Mouse (Mus musculus) cerebellum, adult 9-10 months (tissue): ENCODE results near the gene Dis3l2.

Experiments used
- DNase-seq: peaks from one replicate; pipeline ENCODE4 v3.0.0; 2022

Dis3l2 gene

GRCm38 (mm10) chr1:86703300-86703964 is at the start of gene Dis3l2:
Dis3l2 (plus strand) TSS chr1:86703808.
- DNase-seq: peak; percentile 81

- no peak for DNase-seq
These were observed 46.5 kb upstream of the Dis3l2 start for GRCm38 (mm10) chr1:86657071-86657470.

DNA sequence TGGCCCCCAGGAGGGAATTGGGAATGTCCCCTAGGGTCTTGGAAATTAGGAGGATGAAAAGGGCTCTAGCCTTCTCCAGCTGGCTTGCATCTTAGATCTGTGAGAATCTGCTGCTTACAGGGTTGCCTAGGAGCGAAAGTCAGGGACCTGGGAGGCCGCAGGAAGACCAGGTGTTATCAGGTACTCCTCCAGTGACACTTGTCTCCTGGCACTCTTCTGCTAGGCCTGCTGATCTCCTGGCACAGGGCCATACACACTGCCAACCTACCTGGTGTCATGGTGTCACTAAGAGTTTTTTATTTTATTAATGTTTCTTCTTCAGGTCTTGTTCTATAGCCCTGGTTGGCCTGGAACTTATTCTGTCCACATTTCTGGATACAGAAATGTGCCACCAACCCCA is 38.5 kb upstream of the Dis3l2 start:
- DNase-seq: no peak

DNA sequence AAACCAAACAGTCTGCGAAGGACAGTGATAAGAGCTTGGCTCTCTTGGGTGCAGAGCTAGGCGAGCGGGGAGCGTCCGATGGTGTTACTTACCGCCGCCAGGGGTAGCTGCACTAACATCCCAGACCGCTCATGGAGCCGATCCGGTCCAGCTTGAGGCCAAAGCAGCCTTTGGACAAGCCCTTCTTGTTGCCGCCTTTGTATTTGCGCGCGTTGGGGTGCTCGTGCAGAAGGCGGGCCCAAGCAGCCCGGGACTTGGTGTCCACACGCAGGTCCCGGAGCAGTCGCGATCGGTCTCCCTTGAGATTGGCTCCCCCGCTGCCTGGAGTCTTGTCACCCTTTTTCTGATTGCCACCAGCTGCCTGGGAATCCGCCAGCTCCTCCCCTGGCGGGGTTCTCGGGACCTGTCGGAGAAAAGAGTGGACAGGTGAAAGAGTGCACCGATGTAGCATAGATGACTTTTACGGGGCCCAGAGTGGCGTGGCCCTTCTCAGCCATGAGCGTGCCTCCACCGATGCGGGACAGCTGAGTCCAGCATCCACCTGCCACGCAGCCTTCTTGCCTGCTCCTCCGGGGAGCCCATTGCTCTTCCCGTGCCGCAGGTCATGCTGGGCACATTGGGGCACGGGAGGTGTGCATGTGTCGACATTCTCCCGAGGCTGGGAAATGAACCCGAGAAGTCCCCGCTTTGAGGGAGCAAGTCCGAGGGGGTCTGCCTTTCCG is 33.9 kb upstream of the Dis3l2 start:
- DNase-seq: peak; percentile 61

- peak; percentile 44 for DNase-seq
These were observed 33.1 kb upstream of the Dis3l2 start, which contains the start of gene Nppc for GRCm38 (mm10) chr1:86670279-86671038. Nppc (minus strand) TSS chr1:86670571.

GRCm38 (mm10) chr1:86674385-86674784 is 29.2 kb upstream of the Dis3l2 start:
- DNase-seq: no peak

GRCm38 (mm10) chr1:86675126-86675525 is 28.5 kb upstream of the Dis3l2 start:
- DNase-seq: no peak

DNA sequence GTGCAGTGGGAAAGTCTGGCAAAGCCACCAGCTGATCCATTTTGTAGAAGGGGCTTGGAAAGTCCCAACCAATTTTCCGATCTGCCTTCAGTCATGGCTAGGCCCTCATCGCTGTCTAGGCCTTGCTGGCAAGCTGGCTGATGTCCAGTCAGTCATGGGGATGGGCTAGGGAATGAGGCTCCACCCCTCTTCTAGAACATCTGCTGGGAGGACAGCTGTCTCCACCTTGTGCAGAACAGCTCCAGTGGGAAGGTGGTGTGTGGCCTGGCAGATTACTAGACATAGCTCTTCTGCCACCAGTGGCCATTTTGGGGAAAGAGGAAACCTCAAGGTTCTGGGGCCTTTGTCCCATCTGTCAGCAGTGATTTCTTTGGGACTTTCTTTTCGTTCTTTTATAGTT is 26.0 kb upstream of the Dis3l2 start:
- no peak for DNase-seq

- no peak for DNase-seq
These were observed 24.9 kb upstream of the Dis3l2 start for GRCm38 (mm10) chr1:86678667-86679066.

GRCm38 (mm10) chr1:86687236-86687635 is 16.4 kb upstream of the Dis3l2 start:
- DNase-seq: no peak

DNA sequence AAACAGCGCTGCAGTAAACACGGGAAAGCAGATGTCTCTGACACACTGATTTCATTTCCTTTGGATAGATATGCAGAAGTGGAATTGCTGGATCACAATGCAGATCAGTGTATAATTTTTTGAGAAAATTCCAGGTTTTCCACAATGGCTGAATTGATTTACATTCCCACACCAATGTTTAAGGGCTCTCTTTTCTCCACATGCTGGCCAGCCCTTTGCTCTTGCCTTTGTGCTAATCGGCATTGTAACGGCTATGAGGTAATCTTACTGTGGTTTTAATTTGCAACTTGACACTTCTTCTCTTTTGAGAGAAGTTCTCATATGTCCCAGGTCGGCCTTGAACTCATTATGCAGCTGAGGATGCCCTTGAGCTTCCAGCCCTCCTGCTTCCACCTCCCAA is 12.6 kb upstream of the Dis3l2 start:
- DNase-seq: no peak

DNA sequence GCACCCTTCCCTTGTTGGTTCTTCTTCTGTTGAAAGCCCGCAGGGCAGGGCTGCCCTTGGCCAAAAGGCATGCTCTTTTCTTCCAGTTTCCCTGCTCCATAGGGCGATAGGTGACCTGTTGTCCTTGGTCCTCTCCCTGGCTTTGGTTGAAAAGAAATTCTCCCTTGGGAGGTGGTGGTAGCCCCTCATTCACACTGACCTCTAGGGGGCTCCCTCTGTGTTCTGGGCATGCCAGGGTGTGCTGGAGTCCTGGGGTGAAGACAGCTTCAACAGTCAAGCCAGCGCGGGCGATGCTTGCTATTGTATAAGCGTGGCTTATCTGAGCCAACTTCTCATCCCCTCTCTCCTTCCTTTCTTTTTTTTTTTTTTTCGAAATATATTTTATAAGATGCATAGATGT is 6.7 kb upstream of the Dis3l2 start:
- no peak for DNase-seq

- no peak for DNase-seq
These were observed 4.9 kb upstream of the Dis3l2 start for GRCm38 (mm10) chr1:86698721-86699120.

- no peak for DNase-seq
These were observed 4.1 kb upstream of the Dis3l2 start for GRCm38 (mm10) chr1:86699346-86700136.

GRCm38 (mm10) chr1:86700367-86700766 is 3.2 kb upstream of the Dis3l2 start:
- DNase-seq: no peak

GRCm38 (mm10) chr1:86703965-86704326 is 338 bp downstream of the Dis3l2 start:
- no peak for DNase-seq

GRCm38 (mm10) chr1:86705461-86705860 is 1.9 kb downstream of the Dis3l2 start:
- DNase-seq: no peak

DNA sequence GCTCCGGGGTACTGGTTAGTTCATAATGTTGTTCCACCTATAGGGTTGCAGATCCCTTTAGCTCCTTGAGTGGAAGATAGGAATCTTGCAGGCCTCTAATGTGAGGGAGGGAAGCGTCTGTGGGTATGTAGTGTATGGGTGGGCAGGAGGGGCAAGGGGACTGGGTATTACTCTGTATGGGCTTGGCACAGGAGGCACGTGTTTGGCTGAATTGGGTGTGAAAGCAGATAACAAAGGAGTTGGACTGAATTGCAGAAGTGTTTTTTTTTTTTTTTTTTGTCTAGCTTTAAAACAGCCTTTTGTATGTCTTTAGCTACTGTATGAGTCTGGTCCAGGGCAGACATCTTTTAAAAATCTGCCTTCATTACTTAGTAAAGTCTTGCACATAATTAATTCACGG is 5.9 kb downstream of the Dis3l2 start:
- no peak for DNase-seq

GRCm38 (mm10) chr1:86712045-86712444 is 8.4 kb downstream of the Dis3l2 start:
- no peak for DNase-seq

- no peak for DNase-seq
These were observed 9.4 kb downstream of the Dis3l2 start for GRCm38 (mm10) chr1:86713054-86713453.

- DNase-seq: no peak
These were observed 14.6 kb downstream of the Dis3l2 start for GRCm38 (mm10) chr1:86718190-86718589.

DNA sequence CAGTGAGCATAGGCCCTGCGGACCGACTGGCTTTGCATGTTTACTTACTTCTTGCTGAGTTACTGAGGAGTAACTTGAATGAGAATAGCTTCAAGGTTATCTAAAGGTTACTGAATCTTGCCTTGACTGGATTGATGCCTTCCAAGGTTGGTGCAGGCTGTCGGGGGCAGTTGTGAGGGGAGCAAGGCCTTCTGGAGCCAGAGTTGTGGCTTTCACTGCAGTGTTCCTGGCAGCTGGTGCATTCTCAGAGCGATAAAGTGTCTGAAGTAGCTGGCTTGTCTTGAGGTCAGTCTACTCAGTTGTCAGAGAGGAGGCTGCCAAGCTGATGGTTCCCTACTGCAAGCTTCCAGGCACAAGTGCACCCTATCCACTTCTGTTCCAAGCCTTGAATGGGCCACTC is 15.8 kb downstream of the Dis3l2 start:
- DNase-seq: no peak
